Mouse (Mus musculus) CD4-positive helper T cell, adult 2 months (primary cell): ENCODE results near the gene Olfr1295.

ENCODE experiments used
- DNase-seq: peaks from one replicate; pipeline ENCODE4 v3.0.0-alpha.2; 2012; ENCODE audit warnings: low read depth, missing footprints, low spot score

The Olfr1295 gene

GRCm38 (mm10) chr2:111569581-111569980, at the start of gene Olfr1295:
TSS of gene Olfr1295 (minus strand) at chr2:111569681.
- DNase-seq, result no peak

DNA sequence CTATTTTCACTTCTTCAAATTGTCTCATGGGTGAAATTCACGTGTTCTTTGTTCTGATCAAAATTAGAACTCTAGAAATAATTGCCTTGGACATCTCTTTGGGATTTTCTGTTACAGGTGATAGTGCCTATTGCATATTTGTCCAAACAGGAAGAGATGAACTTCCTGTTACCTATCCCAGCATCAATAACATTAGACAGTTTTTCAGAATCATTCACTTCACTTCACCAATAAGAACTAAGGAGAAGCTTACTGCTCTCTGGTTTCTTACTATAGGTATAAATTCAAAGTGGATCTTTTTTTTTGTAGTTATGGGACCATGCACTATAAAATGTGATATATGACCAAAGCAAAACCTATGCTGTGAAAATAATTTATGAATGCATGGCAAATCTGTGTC, 29.3 kb downstream of the Olfr1295 start, which contains the start of gene Olfr1294:
TSS of gene Olfr1294 (minus strand) at position 101 of the 400 bp plus-strand sequence.
- no peak for DNase-seq

DNA sequence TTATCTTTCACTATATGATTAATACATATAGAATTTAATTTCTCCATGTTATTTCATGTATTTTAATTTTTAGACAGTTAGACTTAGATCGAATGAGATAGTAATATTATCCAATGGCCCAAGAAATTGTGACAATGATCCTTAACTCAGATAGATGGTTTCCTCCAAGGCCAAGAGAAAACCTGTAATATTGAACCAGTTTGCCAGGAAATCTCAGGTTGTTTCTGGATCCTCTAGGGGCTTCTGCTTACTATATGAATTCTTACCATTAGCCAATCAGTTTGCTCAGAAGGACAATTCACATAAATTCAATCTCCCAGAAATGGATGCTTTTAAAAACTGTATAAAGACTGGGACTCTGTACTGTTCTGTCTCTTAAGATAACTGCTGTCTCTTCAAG, 44.6 kb downstream of the Olfr1295 start, which contains the start of gene Olfr1293-ps:
TSS of gene Olfr1293-ps (plus strand) at position 301 of the 400 bp plus-strand sequence.
- no peak for DNase-seq

DNA sequence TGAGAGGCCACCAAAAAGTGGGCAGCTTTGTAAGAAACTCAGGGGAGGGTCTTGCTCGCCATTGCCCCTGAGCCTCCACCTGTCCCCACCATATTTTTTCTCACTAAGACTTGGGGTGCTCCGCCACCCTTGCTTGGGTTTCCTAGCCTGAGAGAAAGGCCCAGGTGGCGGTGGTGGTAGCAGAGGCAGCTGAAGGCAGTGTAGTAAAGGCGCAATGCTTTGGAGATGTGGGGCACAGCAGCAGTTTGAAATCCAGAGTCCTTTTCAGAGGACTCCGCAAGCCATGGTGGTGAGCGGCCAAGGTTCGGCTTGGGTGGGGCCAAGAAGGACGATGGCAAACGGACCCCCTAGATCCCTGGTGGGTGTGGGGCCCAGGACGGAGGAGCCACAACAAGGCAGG, 52.0 kb downstream of the Olfr1295 start:
- DNase-seq, result no peak
